Mouse (Mus musculus) neural tube, embryonic 13.5 days (tissue): ENCODE data around the gene Spcs1. TPM values are rescaled to one million over a fixed set of nuclear protein-coding genes. Genes with fewer than 3 reads are reported as not detected.
A peak's percentile ranks its signal among the peaks of the same experiment; 100 is the strongest.

ENCODE experiments used
- ATAC-seq: fragments of 200-750 bp; cut with Nextera tagmentation; 2 replicates; pipeline ENCODE4 v1.8.0; 2017; ENCODE audit warnings: low read depth, mild to moderate bottlenecking, moderate TSS enrichment, moderate library complexity
- H3K27ac ChIP-seq: fragments of 300-500 bp; sonication (generic); replicated peaks from 2 replicates; pipeline ENCODE4 v1.5.1; 2015; ENCODE audit warnings: moderate library complexity, mild to moderate bottlenecking, inconsistent platforms
- H3K27me3 ChIP-seq: fragments of 300-500 bp; sonication (generic); 2 replicates; pipeline ENCODE4 v1.6.1; 2015; ENCODE audit warnings: mild to moderate bottlenecking, inconsistent platforms
- H3K36me3 ChIP-seq: fragments of 300-500 bp; sonication (generic); 2 replicates; pipeline ENCODE4 v1.6.1; 2015; ENCODE audit warnings: mild to moderate bottlenecking, inconsistent platforms
- H3K4me1 ChIP-seq: fragments of 300-500 bp; sonication (generic); replicated peaks from 2 replicates; pipeline ENCODE4 v1.6.1; 2015; ENCODE audit warnings: inconsistent platforms
- H3K4me2 ChIP-seq: fragments of 300-500 bp; sonication (generic); 2 replicates; pipeline ENCODE4 v1.6.1; 2015; ENCODE audit warnings: inconsistent platforms, mild to moderate bottlenecking, moderate library complexity
- H3K4me3 ChIP-seq: fragments of 300-500 bp; sonication (generic); 2 replicates; pipeline ENCODE4 v1.5.1; 2015; ENCODE audit warnings: mild to moderate bottlenecking, inconsistent platforms
- H3K9ac ChIP-seq: fragments of 300-500 bp; sonication (generic); 2 replicates; pipeline ENCODE4 v1.6.1; 2015; ENCODE audit warnings: moderate library complexity, mild to moderate bottlenecking, inconsistent platforms
- H3K9me3 ChIP-seq: fragments of 300-500 bp; sonication (generic); 2 replicates; pipeline ENCODE4 v1.6.1; 2016; ENCODE audit warnings: inconsistent platforms
- WGBS: fragments of 180-500 bp; shearing (Covaris S2); methylation state at CpG from one replicate; pipeline ENCODE4 v1.1.7; 2015; 5-methylcytosine and 5-hydroxymethylcytosine counted together
- polyA plus RNA-seq: library from polyadenylated mRNA; unstranded; fragments of >200 nt; fragmentation: Nextera tagmentation; extraction: Ambion mirVana; gene quantifications from 2 replicates; pipeline ENCODE4 v1.2.1, GENCODE M21; 2015

The Spcs1 gene
- 360 and 392 TPM in 2 replicates for polyA plus RNA-seq

DNA sequence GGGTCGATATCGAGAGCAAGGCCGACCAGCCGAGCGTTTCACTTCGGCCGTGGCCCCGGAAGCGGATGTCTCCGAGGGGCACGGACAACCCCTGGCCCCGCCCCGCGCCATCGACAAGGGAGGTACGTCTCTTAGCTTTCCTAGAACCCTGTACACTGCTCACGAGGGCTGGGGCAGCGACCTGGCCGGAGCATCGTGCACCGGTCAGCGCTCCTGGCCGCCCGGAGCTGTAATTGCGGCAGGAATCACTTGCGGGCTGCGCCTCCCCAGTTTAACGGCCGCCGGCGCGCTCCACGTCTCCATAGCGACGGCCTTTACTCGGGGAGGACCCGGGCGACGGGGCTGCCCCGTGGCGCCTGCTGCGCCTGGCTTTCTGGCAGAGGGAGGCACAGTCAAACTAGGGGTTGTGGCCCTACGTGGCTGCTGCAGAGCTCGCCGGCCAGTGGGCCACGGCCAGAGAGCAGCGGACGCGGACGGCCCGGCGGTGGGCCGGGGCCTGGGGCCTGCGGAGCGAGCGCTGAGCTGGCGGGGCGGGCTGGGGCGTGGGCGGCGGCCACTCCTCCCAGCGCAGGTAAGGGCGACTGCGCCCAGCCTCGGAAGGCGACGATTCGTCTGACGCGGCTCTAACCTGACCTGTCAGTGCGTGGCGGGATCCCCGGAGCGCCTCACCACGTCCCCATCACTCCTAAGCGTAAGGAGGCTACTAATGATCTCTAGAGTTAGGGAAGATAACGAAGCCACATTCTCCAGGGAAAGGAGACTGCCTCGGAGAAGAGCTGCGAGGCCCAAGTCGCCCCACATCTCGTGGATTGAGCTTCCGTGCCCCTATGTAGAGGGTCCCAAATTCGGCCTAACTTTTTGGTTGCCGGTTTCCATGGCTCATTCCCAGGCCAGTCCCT is at the start of gene Spcs1, which contains the start of gene Glt8d1:
Gene Spcs1 (minus strand): TSS at position 366 of the 899 bp plus-strand sequence.
Gene Glt8d1 (plus strand): TSS at position 94 of the 899 bp plus-strand sequence.
- Histone ChIP-seq H3K4me2 (peak within 1 kb of the TSS; percentile 70), H3K27ac (peak within 1 kb of the TSS; percentile 95), H3K9me3 (no peaks in the 10 kb centered on the region), H3K36me3 (peaks cover 14% of the 10 kb centered on the region), H3K27me3 (no peaks in the 10 kb centered on the region), H3K4me3 (peak within 1 kb of the TSS; percentile 96), H3K4me1 (peaks cover 24% of the 10 kb centered on the region), H3K9ac (peak within 1 kb of the TSS; percentile 93)
- under 1% methylated on average over 84 of the region's 84 CpGs for WGBS
- ATAC-seq = peak; percentile 96

DNA sequence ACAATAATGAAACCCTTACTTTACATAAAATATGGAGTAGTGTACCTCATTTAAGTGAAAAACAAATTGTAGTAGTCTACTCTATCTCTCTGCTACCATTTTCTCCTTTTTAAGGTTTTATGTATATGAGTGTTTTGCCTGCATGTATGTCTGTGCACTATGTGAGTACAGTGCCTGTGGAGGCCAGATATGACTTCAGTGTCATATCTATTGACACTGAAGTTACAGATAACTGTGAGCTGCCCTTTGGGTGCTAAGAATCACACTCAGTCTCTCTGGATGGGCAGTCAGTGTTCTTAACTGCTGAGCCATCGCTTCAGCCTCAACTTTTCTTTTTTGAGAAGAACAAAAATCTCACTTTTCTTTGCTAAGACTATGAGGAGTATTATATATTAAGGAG is 44.3 kb upstream of the Spcs1 start:
- no peak for ATAC-seq
- Histone ChIP-seq H3K27ac (no peak overlapping the region), H3K4me1 (no peaks in the 10 kb centered on the region), H3K9me3 (no peaks in the 10 kb centered on the region), H3K9ac (no peak overlapping the region), H3K27me3 (no peaks in the 10 kb centered on the region), H3K4me2 (no peak overlapping the region), H3K36me3 (peaks cover 73% of the 10 kb centered on the region), H3K4me3 (no peak overlapping the region)
- WGBS = 93% methylated on average over 1 of the region's 1 CpGs

- H3K4me3 ChIP-seq = no peak overlapping the region
- no peak overlapping the region for H3K27ac ChIP-seq
- ATAC-seq = no peak
- WGBS = 94% methylated on average over 5 of the region's 5 CpGs
- H3K4me1 ChIP-seq = no peaks in the 10 kb centered on the region
- H3K9me3 ChIP-seq = no peaks in the 10 kb centered on the region
- H3K4me2 ChIP-seq = no peak overlapping the region
- no peaks in the 10 kb centered on the region for H3K27me3 ChIP-seq
- H3K9ac ChIP-seq = no peak overlapping the region
- peaks cover 70% of the 10 kb centered on the region for H3K36me3 ChIP-seq
These were observed 43.8 kb upstream of the Spcs1 start for GRCm38 (mm10) chr14:31045296-31045695.

DNA sequence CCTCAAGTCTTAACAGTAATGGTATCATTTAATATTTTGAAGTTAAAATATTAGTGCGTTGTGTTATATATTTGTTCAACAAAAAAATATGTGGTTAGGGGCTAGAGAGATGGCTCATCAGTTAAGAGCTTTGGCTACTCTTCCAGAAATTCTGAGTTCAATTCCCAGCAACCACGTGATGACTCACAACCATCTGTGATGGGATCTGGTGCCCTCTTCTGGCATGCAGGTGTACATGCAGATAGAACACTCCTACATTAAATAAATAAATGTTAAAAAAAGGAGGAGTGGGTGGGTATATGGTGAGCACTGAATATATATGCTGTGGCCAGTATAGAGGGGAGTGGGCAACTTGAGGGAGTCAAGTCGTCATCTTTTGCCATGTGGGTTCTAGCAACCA is 24.3 kb upstream of the Spcs1 start:
- peaks cover 74% of the 10 kb centered on the region for H3K36me3 ChIP-seq
- peaks cover 19% of the 10 kb centered on the region for H3K4me1 ChIP-seq
- no peak overlapping the region for H3K9ac ChIP-seq
- WGBS = 76% methylated on average over 3 of the region's 3 CpGs
- H3K27me3 ChIP-seq = no peaks in the 10 kb centered on the region
- H3K27ac ChIP-seq = no peak overlapping the region
- no peak overlapping the region for H3K4me3 ChIP-seq
- H3K4me2 ChIP-seq = no peak overlapping the region
- ATAC-seq = no peak
- no peaks in the 10 kb centered on the region for H3K9me3 ChIP-seq

- peaks cover 50% of the 10 kb centered on the region for H3K36me3 ChIP-seq
- H3K27ac ChIP-seq = no peak overlapping the region
- no peaks in the 10 kb centered on the region for H3K27me3 ChIP-seq
- no peak for ATAC-seq
- H3K4me3 ChIP-seq = no peak overlapping the region
- 67% methylated on average over 1 of the region's 1 CpGs for WGBS
- H3K9ac ChIP-seq = no peak overlapping the region
- H3K4me1 ChIP-seq = peaks cover 38% of the 10 kb centered on the region
- H3K9me3 ChIP-seq = no peaks in the 10 kb centered on the region
- H3K4me2 ChIP-seq = no peak overlapping the region
These were observed 21.1 kb upstream of the Spcs1 start for GRCm38 (mm10) chr14:31022579-31022978.

GRCm38 (mm10) chr14:31019331-31020205 is 18.1 kb upstream of the Spcs1 start:
- Histone ChIP-seq H3K4me1 (peaks cover 50% of the 10 kb centered on the region), H3K9me3 (no peaks in the 10 kb centered on the region), H3K4me3 (peak overlapping the region; percentile 78), H3K27ac (peak overlapping the region; percentile 99), H3K9ac (peak overlapping the region; percentile 91), H3K27me3 (no peaks in the 10 kb centered on the region), H3K36me3 (peaks cover 49% of the 10 kb centered on the region), H3K4me2 (peak overlapping the region; percentile 62)
- 6% methylated on average over 39 of the region's 56 CpGs for WGBS
- peak; percentile 95 for ATAC-seq

- no peaks in the 10 kb centered on the region for H3K9me3 ChIP-seq
- peak within 1 kb of the TSS; percentile 91 for H3K9ac ChIP-seq
- peak within 1 kb of the TSS; percentile 92 for H3K4me2 ChIP-seq
- peak within 1 kb of the TSS; percentile 99 for H3K27ac ChIP-seq
- peak; percentile 93 for ATAC-seq
- WGBS = under 1% methylated on average over 51 of the region's 53 CpGs
- H3K36me3 ChIP-seq = peaks cover 50% of the 10 kb centered on the region
- no peaks in the 10 kb centered on the region for H3K27me3 ChIP-seq
- H3K4me3 ChIP-seq = peak within 1 kb of the TSS; percentile 78
- H3K4me1 ChIP-seq = peaks cover 50% of the 10 kb centered on the region
These were observed 17.4 kb upstream of the Spcs1 start, which contains the start of the genes Pbrm1 and Gnl3 for GRCm38 (mm10) chr14:31018860-31019291. Gene Pbrm1, plus strand, starts transcription at chr14:31019138. Gene Gnl3, minus strand, starts transcription at chr14:31019152.

GRCm38 (mm10) chr14:31017854-31018253 is 16.4 kb upstream of the Spcs1 start:
- peak overlapping the region; percentile 91 for H3K9ac ChIP-seq
- 0% methylated on average over 2 of the region's 2 CpGs for WGBS
- no peaks in the 10 kb centered on the region for H3K9me3 ChIP-seq
- no peaks in the 10 kb centered on the region for H3K27me3 ChIP-seq
- H3K4me3 ChIP-seq = peak overlapping the region; percentile 78
- peak overlapping the region; percentile 92 for H3K4me2 ChIP-seq
- no peak overlapping the region for H3K27ac ChIP-seq
- ATAC-seq = no peak
- peaks cover 47% of the 10 kb centered on the region for H3K4me1 ChIP-seq
- H3K36me3 ChIP-seq = peaks cover 52% of the 10 kb centered on the region

- Histone ChIP-seq H3K9me3 (no peaks in the 10 kb centered on the region), H3K4me2 (no peak overlapping the region), H3K27ac (no peak overlapping the region), H3K4me1 (peaks cover 32% of the 10 kb centered on the region), H3K36me3 (peaks cover 62% of the 10 kb centered on the region), H3K4me3 (no peak overlapping the region), H3K9ac (no peak overlapping the region), H3K27me3 (no peaks in the 10 kb centered on the region)
- WGBS = 93% methylated on average over 1 of the region's 1 CpGs
- ATAC-seq = no peak
These were observed 14.6 kb upstream of the Spcs1 start for GRCm38 (mm10) chr14:31016063-31016462.

DNA sequence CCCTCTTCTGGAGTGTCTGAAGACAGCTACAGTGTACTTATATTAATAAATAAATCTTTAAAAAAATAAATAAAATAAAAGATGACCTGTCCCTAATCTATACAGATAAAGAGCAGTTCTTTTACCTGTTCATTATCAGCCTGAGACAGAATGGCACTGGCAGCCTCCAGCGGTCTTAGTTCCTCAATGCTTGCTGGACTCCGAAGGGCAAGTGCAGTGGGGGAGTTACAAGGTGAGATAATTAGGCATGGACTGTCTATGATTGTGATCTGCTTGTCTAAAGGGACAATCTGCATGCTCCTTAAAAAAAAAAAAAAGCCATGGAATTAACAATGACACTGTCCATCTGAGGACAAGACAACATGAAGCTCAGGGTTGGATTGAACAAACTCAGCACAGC is 12.5 kb upstream of the Spcs1 start:
- no peaks in the 10 kb centered on the region for H3K9me3 ChIP-seq
- peaks cover 21% of the 10 kb centered on the region for H3K4me1 ChIP-seq
- H3K4me2 ChIP-seq = no peak overlapping the region
- no peak overlapping the region for H3K27ac ChIP-seq
- H3K4me3 ChIP-seq = no peak overlapping the region
- no peak for ATAC-seq
- H3K9ac ChIP-seq = no peak overlapping the region
- WGBS = 97% methylated on average over 2 of the region's 2 CpGs
- peaks cover 82% of the 10 kb centered on the region for H3K36me3 ChIP-seq
- H3K27me3 ChIP-seq = no peaks in the 10 kb centered on the region

DNA sequence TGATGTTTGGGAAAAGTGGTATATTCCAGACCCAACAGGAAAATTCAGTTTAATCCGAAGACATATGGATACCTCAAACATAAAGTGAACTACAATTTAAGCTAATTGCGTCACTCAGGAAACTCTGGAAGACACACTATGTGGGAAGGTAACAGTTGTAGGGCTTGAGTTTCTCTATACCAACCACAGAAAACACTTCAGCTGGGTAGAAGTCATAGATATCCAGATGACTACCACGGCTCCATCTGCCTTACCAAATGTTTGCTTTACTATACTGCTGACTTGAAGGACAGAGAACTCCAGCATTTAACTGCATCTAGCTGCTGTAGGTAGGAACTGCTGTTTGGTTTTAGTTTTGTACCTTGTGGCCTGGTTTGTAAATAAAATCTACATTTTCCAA is 10.1 kb upstream of the Spcs1 start:
- Histone ChIP-seq H3K27me3 (no peaks in the 10 kb centered on the region), H3K4me1 (0 out of 2 replicates have a peak, but pooled peaks cover 4% of the 10 kb centered on the region), H3K9ac (no peak overlapping the region), H3K4me3 (no peak overlapping the region), H3K27ac (no peak overlapping the region), H3K36me3 (peaks cover 95% of the 10 kb centered on the region), H3K4me2 (no peak overlapping the region), H3K9me3 (no peaks in the 10 kb centered on the region)
- no peak for ATAC-seq
- WGBS = 94% methylated on average over 3 of the region's 3 CpGs

- ATAC-seq = no peak
- Histone ChIP-seq H3K36me3 (peaks cover 53% of the 10 kb centered on the region), H3K4me3 (no peak overlapping the region), H3K4me2 (no peak overlapping the region), H3K27ac (no peak overlapping the region), H3K4me1 (peaks cover 10% of the 10 kb centered on the region), H3K27me3 (no peaks in the 10 kb centered on the region), H3K9me3 (no peaks in the 10 kb centered on the region), H3K9ac (no peak overlapping the region)
- whole genome bisulfite sequencing = 78% methylated on average over 5 of the region's 5 CpGs
These were observed 5.3 kb upstream of the Spcs1 start for GRCm38 (mm10) chr14:31006779-31007178.
